Mouse (Mus musculus) embryonic facial prominence, embryonic 15.5 days (tissue): ENCODE results near the gene Pnkp. TPM values are rescaled to one million over a fixed set of nuclear protein-coding genes. Genes with fewer than 3 reads are reported as not detected.

Experiments
- microRNA counts: library from miRNA; unstranded; fragments of <30 nt; microRNA quantifications from one replicate; lab custom pipeline; 2016
- microRNA-seq: library from miRNA; unstranded; fragments of <30 nt; microRNA quantifications from one replicate; pipeline ENCODE4, GENCODE M21; 2016; ENCODE audit warnings: borderline number of aligned reads
- polyA plus RNA-seq: library from polyadenylated mRNA; unstranded; fragments of >200 nt; fragmentation: Nextera tagmentation; extraction: Ambion mirVana; gene quantifications from 2 replicates; pipeline ENCODE4 v1.2.1, GENCODE M21; 2015

The Pnkp gene
- polyA plus RNA-seq, 1 experiment from 2014 or later: 37.3 TPM

MicroRNA genes within 50 kb of the gene (microRNA counts, 519-probe panel; counts per million panel counts)
- not detected for microRNA mmu-miR-707 (lab: Ali Mortazavi, UCI)

Small RNA genes within 50 kb of the gene (microRNA-seq; reads per million reads assigned to microRNA genes)
- not detected for gene Mir707

Other genes starting within 250 kb of the Pnkp start
- 20.0 and 23.0 TPM in 2 replicates for gene Myh14, start 186.3 kb upstream of the Pnkp start, polyA plus RNA-seq
- not detected in 2 replicates for gene Izumo2, start 148.4 kb upstream of the Pnkp start, polyA plus RNA-seq
- gene Vrk3, start 108.7 kb upstream of the Pnkp start, polyA plus RNA-seq: 32.9 and 35.2 TPM in 2 replicates
- 1.4 and 1.8 TPM in 2 replicates for gene Zfp473, start 106.1 kb upstream of the Pnkp start, polyA plus RNA-seq
- 83.9 and 84.0 TPM in 2 replicates for gene Nup62, start 41.1 kb upstream of the Pnkp start, polyA plus RNA-seq
- 0.88 and 1.6 TPM in 2 replicates for gene Il4i1, start 40.8 kb upstream of the Pnkp start, polyA plus RNA-seq
- 12.4 and 14.7 TPM in 2 replicates for gene Atf5, start 40.5 kb upstream of the Pnkp start, polyA plus RNA-seq
- 124 and 127 TPM in 2 replicates for gene Akt1s1, start 8.1 kb upstream of the Pnkp start, polyA plus RNA-seq
- 86.6 and 89.3 TPM in 2 replicates for gene Tbc1d17, start 8.1 kb upstream of the Pnkp start, polyA plus RNA-seq
- gene Ptov1, start 12.6 kb downstream of the Pnkp start, polyA plus RNA-seq: 428 and 442 TPM in 2 replicates
- gene Med25, start 35.6 kb downstream of the Pnkp start, polyA plus RNA-seq: 110 and 122 TPM in 2 replicates
- gene Fuz, start 38.9 kb downstream of the Pnkp start, polyA plus RNA-seq: 29.4 and 30.1 TPM in 2 replicates
- 73.0 and 76.2 TPM in 2 replicates for gene Ap2a1, start 72.4 kb downstream of the Pnkp start, polyA plus RNA-seq
- 0.23 TPM in 1 of 2 replicates, not detected in the other for gene Tsks, start 86.1 kb downstream of the Pnkp start, polyA plus RNA-seq
- gene Cpt1c, start 117.7 kb downstream of the Pnkp start, polyA plus RNA-seq: 30.0 and 35.8 TPM in 2 replicates
- 455 and 479 TPM in 2 replicates for gene Prmt1, start 129.4 kb downstream of the Pnkp start, polyA plus RNA-seq
- gene Irf3, start 140.5 kb downstream of the Pnkp start, polyA plus RNA-seq: 109 and 110 TPM in 2 replicates
- gene Bcl2l12, start 141.6 kb downstream of the Pnkp start, polyA plus RNA-seq: 59.1 and 67.7 TPM in 2 replicates
- 40.7 and 41.9 TPM in 2 replicates for gene Scaf1, start 159.2 kb downstream of the Pnkp start, polyA plus RNA-seq
- gene Rras, start 160.8 kb downstream of the Pnkp start, polyA plus RNA-seq: 41.3 and 47.6 TPM in 2 replicates
- gene Prr12, start 195.7 kb downstream of the Pnkp start, polyA plus RNA-seq: 11.9 and 12.1 TPM in 2 replicates
- gene Nosip, start 205.3 kb downstream of the Pnkp start, polyA plus RNA-seq: 68.5 and 73.6 TPM in 2 replicates
- 26.0 and 26.9 TPM in 2 replicates for gene Prrg2, start 205.5 kb downstream of the Pnkp start, polyA plus RNA-seq
- gene Rcn3, start 235.1 kb downstream of the Pnkp start, polyA plus RNA-seq: 520 and 531 TPM in 2 replicates
- gene Fcgrt, start 246.7 kb downstream of the Pnkp start, polyA plus RNA-seq: 126 and 135 TPM in 2 replicates